Comparison of ENCODE assay signal across 8 mouse cellular contexts in the genomic region with DNA sequence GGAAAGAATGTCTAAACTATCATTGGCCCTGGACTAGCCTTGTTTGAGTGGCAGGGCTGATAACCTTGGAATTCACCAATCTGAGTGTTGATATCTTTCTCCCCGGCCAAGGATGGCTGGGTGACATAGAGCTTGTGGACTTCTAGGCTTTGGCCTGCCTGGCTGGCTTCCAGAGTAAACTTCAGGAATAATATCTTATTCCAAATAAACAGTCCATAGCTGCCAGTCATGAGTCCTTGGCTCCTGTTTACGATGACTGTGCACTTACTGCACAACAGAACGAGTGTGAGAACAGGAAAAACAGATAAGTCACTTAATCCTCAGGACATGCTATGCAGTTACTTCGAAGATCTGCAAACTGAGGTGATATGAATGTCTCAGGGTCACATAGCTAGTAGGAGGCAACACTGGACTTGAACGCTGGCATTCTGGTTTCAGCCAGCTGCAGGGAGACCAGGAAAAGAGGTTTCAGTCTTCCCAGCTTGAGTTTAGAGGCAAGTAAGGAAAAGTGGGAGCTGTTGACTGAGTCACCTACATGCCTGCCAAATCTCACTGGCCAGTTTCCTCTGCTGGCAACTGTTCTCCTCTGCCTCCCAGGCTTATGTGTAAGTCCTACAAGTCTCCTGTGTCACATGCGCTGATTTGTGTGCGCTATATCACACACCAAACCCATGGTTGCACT.
DNase-seq lines count a peak whose midpoint lies in the region; ATAC-seq lines count a peak whose summit lies in the region.

No protein-coding gene starts in this region.

- no peak overlapping the region for H3K4me2 ChIP-seq in hindbrain, embryonic 12.5 days (replicated peaks)
- no peak overlapping the region for H3K4me2 ChIP-seq in forebrain, embryonic 14.5 days (ENCODE audit: low read length)

- no peaks in the 10 kb centered on the region for H3K9me3 ChIP-seq in hindbrain, embryonic 12.5 days (replicated peaks)
- H3K9me3 ChIP-seq in forebrain, embryonic 14.5 days (replicated peaks; ENCODE audit: control insufficient read depth, low read length) = no peaks in the 10 kb centered on the region

- peaks cover 9% of the 10 kb centered on the region; the same call in 1 of the 2 replicates for H3K4me1 ChIP-seq in hindbrain, embryonic 12.5 days
- no peaks in the 10 kb centered on the region for H3K4me1 ChIP-seq in forebrain, embryonic 14.5 days (ENCODE audit: control insufficient read depth, insufficient read depth, low read length)

- no peak overlapping the region for H3K9ac ChIP-seq in hindbrain, embryonic 12.5 days
- H3K9ac ChIP-seq in forebrain, embryonic 14.5 days (ENCODE audit: low read length) = no peak overlapping the region

- WGBS in hindbrain, embryonic 12.5 days = 79% methylated on average over 7 of the region's 7 CpGs
- WGBS in forebrain, embryonic 14.5 days = 86% methylated on average over 7 of the region's 7 CpGs

- H3K36me3 ChIP-seq in hindbrain, embryonic 12.5 days = no peaks in the 10 kb centered on the region
- H3K36me3 ChIP-seq in forebrain, embryonic 14.5 days (ENCODE audit: control insufficient read depth, insufficient read depth, low read length) = no peaks in the 10 kb centered on the region

- H3K4me3 ChIP-seq in hindbrain, embryonic 12.5 days = no peak overlapping the region
- H3K4me3 ChIP-seq in forebrain, embryonic 14.5 days (ENCODE audit: low read depth, low read length) = no peak overlapping the region

- intact Hi-C loops in left cerebral cortex, postnatal 4 days (cut with DNase I) = no loop called here

- H3K27me3 ChIP-seq in hindbrain, embryonic 12.5 days = no peaks in the 10 kb centered on the region
- H3K27me3 ChIP-seq in forebrain, embryonic 14.5 days (replicated peaks; ENCODE audit: control insufficient read depth, insufficient read depth, low read length) = no peaks in the 10 kb centered on the region

- peak; percentile 40 for DNase-seq in left cerebral cortex, adult 11 months (ENCODE audit: low spot score)
- no peak for DNase-seq in left cerebral cortex, postnatal 4 days
- DNase-seq in gastrocnemius, adult 18-20 months (ENCODE audit: low spot score) = peak; percentile 61
- DNase-seq in heart, postnatal 4 days = peak; percentile 76
- peak; percentile 75 for DNase-seq in lung, postnatal 36 days
- DNase-seq in forebrain, embryonic 14.5 days (ENCODE audit: low spot score) = no peak

- H3K27ac ChIP-seq in hindbrain, embryonic 12.5 days = no peak overlapping the region
- no peak overlapping the region for H3K27ac ChIP-seq in forebrain, embryonic 14.5 days (ENCODE audit: low read depth, low read length)

- ATAC-seq in hindbrain, embryonic 12.5 days (ENCODE audit: low FRiP score) = no peak
- ATAC-seq in erythroblast, adult 5-6 weeks (replicated peaks; ENCODE audit: low FRiP score, poor library complexity, severe bottlenecking) = no peak
- no peak for ATAC-seq in forebrain, embryonic 14.5 days

Comparison
In these comparisons a context has a peak if more than half of its experiments do, and no peak if none do; other contexts are left out.
1. DNase-seq: peak in left cerebral cortex, adult 11 months (single experiment), gastrocnemius, adult 18-20 months (single experiment), heart, postnatal 4 days (single experiment) and lung, postnatal 36 days (single experiment); none in left cerebral cortex, postnatal 4 days (single experiment) and forebrain, embryonic 14.5 days (single experiment).